Mouse (Mus musculus): ENCODE results near the gene Mymk.

Gene Mymk

DNA sequence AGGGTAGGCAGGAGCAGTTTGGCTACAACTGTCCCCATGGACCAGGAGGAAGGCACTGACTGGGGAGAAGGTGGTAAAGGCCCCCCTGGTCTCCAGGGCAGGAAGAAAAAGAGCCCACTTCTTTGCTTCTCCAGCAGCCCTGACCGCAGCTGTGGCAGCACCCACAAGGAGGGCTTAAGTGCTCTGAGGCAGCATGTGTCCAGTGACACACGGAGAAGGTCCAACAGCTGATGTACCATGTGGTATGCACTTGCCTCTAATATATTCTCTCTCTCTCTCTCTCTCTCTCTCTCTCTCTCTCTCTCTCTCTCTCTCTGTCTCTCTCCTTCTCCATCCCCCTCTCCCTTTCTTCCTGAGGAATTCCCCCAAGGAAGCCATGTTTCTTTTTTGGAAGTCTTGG is at the start of gene Mymk:
Gene Mymk, minus strand, starts transcription at position 202 of the 400 bp plus-strand sequence.
- DNase-seq (ENCODE audit: low read depth), result no peak

DNA sequence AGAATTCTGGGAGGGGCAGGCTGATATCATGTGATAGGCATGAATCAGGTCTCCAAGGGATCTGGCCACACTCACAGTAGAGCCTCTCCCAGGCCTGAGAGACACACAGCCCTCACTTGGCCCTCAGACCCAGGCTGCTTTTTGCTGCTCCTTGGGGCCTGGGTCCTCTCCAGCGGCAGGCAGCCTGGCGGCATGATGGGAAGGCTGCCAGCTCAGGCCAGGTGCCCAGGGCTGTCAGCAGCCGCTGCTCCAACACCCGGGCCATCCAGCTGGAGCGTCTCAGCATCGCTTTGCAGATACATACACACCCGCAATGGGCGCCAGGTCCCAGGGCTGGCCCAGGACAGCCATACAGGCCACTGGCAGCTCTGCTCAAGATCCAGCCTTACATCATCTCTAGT is 48.3 kb upstream of the Mymk start:
- DNase-seq (ENCODE audit: low read depth), result peak; percentile 18

DNA sequence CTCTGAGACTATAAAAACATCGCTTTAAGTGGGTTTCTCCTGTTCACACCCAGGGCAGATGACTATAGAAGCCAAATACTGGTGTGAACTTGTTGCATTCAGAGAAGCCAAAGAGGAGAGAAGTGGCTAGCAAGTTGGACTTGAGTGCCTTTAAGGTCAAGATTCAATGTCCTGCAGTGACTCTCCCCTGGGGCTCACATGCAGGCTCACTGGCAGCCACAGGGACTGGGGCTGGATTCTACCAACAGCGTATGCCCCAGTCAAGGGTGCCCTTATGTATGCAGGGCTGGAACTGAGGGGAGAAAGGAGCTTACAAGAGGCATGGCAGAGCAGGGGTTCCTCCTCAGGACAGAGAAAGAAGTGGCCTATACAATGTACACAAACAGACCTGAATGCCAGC is 47.8 kb upstream of the Mymk start:
- DNase-seq (ENCODE audit: low read depth), result no peak

DNA sequence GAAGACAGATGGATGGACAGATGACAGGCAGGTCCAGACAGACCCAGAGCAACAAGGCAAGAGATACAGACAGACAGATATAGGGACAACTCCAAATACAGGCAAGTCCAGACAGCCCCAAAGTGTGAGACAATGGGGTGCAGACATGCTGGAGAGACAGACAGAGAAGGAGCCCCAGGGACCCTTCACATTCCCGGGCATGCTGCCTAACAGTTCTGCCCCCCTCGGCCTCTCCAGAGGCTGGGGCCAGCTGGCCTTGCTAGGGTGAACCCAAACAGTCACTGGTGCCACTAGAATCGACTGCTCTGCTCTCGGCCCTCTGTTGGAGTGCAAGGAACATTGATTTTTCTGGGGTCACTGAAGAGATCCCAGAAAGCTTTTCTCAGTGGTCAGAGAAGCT is 46.5 kb upstream of the Mymk start:
- DNase-seq (ENCODE audit: low read depth), result no peak

DNA sequence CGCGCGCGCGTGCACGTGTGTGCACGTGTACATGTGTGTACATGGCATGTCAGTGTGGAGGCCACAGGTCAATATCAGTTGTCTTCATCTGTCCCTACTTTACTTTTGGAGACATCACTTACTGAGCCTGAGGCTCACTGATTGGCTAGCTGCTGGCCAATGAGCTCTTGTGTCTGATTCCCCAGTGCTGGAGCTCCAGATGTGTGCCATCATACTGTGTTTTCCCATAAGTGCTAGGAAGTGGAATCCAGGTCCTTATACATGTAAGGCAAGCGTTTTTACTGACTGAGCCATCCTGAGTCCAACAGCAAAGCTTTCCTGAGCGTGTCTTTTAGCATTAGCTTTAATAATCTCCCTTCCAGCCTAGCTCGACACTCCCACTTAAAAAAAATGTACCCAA is 42.2 kb upstream of the Mymk start:
- DNase-seq (ENCODE audit: low read depth), result no peak

DNA sequence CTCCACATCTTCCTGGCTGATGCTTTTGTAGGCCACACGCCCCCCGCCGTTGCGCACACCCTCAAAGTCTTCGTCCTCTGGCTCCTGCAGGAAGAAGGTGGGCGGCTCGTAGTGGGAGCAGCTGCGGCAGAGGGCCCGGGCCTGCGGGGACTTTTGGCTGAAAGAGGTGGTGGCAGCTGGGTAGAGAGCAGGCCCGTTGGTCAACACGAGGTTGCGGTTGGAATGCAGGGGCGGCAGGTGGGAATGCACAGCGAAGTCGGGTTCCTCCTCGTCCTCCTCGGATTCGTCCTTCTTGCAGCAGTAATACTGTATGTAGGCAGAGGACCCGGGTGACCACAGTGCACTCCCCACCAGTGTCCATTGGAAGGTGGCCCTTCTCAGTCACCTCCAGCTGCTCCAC is 40.6 kb upstream of the Mymk start:
- DNase-seq (ENCODE audit: low read depth), result no peak

DNA sequence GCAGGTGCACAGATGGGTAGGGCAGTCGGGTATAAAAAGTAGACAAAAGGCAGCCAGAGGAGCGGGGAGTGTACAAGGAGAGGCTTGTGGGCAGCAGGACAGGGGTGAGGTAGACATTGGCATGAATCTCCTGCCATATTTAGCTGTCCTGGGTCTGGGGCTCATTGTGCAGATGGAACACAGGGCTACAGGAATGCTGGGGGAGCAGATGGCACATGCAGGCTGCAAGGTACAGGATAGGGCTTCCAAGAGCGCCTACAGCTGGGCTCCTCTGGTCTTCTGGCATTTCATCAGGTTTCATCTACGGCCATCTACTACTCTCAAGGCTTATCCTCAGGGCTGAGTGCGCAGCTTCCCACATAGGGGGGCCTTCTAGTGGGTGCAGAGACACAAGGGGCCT is 37.1 kb upstream of the Mymk start:
- no peak for DNase-seq (ENCODE audit: low read depth)

DNA sequence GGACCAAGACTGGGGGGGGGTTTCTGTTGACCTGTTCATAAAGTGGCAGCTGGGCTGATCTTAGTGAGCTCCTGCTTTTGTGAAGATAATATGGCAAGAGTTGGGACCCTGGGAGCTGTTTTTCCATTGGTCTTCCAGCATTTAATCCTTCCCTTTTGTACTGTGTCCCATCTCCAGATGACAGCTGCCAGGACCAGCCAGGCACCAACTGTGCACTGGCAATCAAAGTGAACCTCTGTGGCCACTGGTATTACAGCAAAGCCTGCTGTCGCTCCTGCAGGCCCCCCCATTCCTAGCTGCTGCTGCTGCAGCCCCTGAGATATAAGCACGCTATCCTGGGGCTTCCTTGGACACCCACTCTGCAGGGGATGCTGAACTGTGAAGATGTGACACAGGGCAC is 36.2 kb upstream of the Mymk start:
- DNase-seq (ENCODE audit: low read depth), result no peak

DNA sequence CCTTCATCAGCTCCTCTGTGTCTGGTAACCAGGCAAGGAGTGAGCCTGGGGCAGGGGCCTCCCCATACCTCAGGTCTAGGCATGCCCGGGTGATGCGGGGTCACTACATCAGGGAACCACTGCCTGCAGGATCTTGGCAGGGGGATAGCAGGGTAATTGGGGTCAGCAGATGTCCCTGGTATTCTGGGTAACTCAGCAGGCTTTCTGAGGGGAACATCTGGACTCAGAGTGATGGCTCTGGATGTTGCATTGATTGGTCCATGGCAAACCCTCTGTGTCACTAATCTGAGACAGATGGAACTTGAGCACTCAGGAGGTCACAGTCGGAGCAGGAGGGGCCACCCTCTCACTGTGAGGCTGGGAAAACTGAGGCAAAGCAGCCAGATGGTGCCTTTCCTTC is 34.8 kb upstream of the Mymk start:
- DNase-seq (ENCODE audit: low read depth), result no peak

DNA sequence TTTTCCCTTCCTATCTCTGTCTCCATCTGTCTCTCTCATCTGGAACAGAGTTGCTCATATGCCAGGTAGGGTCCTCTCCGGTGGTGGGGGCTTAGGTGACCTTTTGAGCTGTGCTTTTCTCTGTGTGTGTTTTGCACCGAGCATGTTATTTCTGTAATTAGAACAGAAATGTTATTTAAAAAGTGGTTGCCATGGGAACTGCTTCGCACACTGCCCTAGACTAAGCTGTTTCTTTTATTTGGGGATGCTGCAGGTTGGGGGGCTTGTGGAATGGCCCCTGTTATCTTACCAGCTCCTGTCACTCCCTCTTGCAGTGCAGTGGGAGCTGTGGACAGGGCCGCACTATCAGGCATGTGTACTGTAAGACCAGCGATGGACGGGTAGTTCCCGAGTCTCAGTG is 31.6 kb upstream of the Mymk start:
- no peak for DNase-seq (ENCODE audit: low read depth)

DNA sequence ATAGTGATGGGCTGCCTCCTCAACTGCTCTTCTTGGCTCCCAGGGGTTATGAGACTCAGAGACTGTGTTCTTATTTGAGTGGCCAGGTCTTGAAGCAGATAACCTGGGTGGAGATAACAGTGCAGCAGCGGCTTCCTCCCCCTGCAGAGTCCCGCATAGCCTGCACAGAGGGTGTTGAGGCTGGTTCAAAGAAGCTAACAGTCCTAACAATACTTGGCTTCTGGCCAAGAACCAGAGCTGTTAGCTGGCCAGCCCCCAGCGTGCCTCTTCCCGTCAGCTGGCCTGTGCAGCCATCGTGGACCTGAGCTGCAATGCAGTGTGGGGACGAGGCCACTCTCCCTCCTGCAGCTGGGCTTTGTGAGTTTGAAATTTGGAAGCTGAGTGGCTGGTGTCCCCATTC is 25.8 kb upstream of the Mymk start:
- DNase-seq (ENCODE audit: low read depth), result peak; percentile 57

DNA sequence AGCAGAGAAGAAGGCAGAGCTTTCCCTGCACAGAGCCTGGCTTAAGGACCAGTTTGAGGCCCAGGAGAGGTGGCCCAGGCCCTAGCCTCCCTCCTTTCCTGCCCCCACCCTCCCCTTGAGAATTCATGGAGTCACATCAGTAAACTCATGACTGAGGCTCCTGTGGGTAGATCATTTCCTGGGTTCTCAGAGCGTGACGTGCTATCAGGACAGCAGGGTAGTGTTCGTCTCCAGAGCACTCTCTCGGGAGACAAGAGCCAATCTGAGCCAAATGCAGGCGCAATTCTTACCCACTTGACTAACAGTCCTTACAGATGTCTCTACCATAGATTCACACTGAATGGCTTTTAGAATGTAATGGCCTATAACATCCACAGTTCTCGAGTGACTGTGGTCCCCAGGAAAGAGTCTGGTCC is 25.3 kb upstream of the Mymk start:
- DNase-seq (ENCODE audit: low read depth), result peak; percentile 71

DNA sequence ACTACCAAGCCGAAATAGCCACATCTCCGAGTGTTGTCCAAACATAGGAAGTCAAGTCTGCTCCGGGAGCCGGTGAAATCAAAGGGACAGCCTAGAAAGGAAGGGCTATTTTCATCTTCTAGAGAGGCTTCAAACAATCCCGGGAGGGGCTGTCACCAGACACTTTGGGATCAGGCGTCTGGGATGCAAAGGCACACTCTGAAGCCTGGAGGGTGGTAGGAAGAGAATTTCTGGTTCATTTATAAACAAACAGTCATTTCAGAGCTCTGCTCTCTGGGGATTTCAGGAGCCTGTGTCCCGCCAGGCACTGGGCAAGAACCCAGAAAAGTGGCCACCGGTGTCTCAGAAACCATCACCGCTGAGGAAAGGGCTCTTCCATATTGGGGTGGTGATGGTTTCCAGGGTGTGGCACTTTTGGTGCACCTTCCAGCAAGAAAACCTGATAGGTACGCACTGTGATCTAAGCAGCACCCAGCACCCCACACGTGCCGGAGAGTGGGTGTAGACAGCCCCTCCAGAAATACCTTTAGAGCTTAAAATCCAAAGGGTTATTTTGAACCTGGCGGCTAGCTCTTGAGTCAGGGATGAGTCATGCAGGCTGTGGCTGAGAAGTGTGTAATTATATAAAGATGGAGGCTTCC is 24.5 kb upstream of the Mymk start:
- DNase-seq (ENCODE audit: low read depth), result peak; percentile 78

DNA sequence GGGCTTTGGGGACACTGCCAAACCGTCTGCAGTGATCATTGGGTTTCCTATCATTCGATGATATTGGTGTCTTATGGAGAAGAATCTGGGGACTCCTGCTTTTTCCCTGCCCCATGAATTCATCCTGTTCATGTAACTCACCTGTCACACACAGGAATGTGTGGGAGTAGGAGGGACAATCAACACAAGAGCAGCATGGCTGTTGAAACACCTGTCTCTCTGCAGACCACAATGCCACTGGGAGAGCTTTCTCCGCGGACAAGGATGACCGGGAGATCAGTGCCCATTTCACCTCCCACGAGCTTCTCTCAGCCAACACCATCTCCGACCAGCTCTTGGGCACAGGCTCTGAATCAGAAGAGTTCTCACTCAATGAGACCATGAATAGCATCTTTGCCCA is 23.2 kb upstream of the Mymk start:
- DNase-seq (ENCODE audit: low read depth), result no peak

DNA sequence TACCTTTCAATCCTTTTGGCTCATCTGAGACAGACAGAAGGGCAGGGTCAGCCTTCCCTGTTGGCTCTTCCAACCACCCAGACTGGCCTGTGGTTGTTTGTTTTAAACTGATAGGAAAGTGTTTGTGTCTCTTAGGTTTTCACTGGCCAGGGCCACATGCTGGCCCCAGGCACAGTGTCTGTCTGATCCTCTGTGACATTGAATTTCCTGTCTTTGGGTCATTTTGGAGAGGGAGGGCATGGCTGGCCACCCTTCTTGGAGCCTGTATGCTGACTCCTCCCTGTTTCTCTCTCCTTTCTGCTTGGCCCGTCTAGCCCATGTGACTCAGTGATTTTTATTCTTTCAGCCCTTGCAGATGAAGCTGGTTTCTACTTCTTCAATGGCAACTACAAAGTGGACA is 17.3 kb upstream of the Mymk start:
- no peak for DNase-seq (ENCODE audit: low read depth)

DNA sequence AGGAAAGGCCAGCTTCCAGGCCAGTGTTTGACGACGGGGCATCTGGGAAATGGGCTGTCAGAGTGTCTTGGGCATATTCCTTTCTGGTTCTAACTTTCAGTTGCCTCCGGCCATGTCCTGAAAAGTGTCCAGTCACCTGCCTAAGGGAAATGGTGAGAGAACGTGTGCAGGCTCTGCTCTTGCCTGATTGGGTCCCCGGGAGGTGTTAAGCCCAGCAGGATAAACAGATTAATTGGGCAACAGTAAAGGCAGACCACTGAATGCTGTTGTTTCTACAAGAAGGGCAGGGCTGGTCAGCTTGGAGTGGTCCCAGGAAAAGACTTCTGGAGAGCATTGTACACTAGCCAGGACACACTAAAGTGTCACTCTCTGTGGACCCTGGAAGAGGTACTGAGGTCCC is 16.7 kb upstream of the Mymk start:
- DNase-seq (ENCODE audit: low read depth), result no peak

DNA sequence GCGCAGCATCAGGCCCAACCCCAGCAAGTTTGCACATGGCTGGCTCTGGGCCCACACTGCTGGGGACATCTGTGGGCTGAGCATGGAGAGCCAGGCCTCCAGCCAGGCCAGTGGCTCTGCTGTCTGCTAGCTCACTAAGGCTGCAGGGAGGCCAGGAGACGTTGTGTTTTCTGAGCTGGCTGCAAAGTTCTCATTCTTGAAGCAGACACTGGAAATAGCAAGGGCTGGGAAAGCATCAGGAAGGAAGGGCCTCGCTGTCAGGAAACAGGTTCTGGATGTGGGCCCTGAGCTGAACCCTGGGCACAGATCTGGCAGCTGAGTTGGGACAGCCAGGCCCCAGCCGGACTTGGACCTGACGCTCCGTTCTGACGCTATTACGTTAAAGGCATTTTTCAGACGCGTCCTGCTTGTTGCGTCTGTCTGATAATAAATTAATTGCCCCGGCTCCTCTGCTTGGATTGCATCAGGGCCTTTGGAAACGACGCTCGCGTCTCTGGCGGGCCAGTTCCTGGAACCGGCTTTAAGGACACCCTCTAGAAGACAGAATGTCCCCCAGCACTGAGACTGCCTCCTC is 16.2 kb upstream of the Mymk start:
- DNase-seq (ENCODE audit: low read depth), result no peak

DNA sequence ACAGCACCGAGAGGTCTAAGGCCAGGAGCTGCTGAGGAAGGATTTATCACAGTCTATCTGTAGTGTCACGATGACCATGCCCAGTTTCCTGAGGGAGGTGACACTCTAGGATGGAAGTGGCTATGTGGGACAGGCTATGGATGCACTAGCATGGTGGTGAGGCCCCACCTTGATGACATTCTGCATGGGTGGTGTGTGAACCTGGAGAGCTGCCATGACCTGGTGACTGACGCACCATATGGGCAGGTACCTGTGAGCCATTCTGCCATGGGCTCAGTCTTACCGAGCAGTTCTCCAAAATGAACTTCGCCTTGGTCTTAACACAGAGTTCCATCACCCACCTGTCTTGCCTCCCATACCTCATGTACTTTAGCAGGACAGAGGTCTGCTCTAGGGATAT is 15.6 kb upstream of the Mymk start:
- no peak for DNase-seq (ENCODE audit: low read depth)

DNA sequence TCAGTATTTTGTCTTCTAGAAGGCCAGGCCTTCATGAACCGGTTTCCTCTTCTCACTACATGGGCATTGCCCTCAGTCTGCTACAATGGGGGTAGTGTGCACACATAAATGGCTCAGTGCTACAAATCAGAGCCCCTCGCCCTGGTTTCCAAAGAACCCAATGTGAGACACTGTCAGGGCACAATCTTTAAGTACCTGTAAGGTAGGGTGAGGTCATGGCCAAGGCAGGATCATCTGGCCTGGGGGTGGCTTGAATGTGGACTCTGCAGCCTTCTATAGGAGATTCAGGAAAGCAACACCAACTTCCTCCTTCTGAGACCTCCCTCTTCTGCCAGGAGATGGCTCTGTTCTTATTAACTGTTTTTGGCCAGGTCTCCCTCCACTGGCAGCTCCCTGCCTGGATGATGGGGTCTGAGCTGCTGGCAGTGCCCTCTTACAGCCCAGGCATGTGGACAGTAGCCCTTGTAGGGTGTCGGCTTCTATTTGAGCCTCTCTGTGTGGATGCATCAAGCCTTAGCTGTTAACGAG is 14.6 kb upstream of the Mymk start:
- DNase-seq (ENCODE audit: low read depth), result no peak

DNA sequence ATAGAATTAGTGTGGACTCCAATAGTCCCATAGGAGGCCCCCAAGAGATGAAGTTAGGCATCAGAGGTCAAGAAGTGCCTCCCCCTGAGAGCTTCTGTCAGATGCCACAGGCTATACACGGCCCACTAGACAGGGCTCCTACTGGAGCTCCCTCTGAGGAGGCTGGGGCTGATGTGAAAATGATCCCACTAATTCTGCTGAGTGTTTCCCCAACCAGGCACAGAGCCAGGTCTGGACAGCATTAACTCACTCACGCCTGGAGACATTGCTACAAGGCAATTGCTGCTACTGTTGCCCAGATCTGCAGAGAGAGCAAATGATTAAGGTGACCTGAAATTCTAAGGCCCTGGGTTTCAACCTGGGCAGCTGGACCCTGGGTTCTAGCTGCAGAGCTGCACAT is 13.8 kb upstream of the Mymk start:
- peak; percentile 61 for DNase-seq (ENCODE audit: low read depth)

DNA sequence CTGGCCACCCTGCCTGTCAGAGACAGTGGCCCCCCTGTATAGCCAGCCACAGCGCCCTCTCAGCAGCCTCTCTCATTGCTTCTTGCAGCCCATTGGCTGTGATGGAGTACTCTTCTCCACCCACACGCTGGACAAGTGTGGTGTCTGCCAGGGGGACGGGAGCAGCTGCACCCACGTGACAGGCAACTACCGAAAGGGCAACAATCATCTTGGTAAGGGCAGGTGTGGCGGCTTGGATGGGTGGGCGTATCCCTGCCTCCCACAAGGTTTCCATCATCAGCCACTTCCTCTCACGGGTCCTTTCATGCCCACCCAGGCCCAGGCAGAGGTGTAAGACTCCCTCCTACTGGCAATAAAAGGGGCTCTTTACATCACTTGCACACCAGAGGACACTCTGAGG is 13.0 kb upstream of the Mymk start:
- DNase-seq (ENCODE audit: low read depth), result no peak

DNA sequence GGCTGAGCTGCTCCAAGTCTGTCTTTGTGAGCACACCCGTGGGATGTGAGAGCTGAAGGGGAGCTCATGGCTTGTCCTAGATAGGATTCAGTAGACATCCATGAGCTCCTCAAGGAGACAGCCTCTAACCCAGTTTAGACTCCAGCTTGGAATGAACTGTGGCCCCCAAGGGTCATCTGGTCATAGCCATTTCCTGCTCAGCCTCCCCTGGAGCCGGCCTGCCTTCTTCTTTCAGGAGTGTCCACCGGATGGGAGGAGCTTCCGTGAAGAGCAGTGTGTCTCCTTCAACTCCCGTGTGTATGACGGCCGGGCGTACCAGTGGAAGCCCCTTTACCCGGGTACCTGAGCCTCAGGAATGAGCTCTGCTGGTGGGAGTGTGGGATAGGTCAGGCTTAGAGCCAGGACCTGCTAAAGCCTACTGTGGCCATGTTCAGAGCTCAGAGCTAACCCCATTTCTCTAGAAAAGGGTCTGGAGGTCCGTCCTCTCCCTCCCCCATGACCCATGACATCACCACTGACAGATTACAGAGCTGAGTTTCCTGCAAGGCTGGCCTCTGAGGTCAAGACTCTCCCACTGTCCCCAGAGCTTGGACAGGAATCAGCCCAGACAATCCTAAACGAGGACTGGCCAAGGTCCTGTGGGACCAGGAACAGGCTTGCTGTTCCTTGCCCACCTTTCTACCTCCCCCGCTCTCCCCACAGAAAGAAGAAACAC is 11.9 kb upstream of the Mymk start:
- no peak for DNase-seq (ENCODE audit: low read depth)

DNA sequence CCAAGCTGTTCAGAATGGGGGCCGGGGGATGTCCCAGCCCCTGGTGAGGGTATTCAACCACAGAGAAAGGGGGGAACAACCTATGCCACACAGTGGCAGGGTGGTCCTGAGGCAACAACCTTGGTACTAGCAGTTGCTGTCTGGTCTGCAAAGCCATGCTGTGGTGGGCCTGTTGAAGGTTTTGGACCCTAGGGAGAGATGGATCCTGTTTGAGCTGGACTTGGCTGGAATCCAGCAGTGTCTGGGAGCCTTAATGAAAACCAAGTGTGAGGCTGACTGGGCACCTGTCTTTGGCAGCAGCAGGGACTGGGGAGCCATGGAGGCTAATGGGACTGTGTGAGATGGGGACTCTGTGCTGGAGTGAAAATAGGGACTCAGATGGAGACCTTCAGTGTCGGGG is 7.7 kb upstream of the Mymk start:
- peak; percentile 72 for DNase-seq (ENCODE audit: low read depth)

DNA sequence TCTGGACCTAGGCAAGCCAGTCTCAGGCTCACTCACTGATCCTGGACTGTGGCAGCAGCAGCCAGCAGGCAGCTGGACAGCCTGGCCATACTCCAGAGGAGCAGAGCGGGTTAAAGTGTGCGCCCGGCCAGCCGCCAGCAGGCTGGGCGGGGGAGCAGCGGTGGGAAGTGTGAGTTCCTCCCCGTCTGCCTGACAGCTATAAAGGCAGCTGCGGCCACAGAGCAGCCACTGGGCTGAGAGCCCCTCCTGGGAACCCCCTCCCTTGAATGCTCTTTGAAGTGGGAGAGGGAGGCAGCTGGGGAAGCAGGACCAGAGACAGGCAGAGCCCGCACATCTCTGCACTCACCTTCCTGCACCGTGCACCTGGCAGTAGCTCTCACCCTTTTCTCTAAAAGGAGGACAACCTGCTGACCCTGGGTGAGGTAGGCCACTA is 7.2 kb upstream of the Mymk start, which contains the start of gene Adamtsl2:
Gene Adamtsl2, plus strand, starts transcription at position 228 of the 433 bp plus-strand sequence.
- DNase-seq (ENCODE audit: low read depth), result peak; percentile 85
